Mouse (Mus musculus) heart, embryonic 10.5 days (tissue): ENCODE measurements around the gene AC134908.4. TPM values are rescaled to one million over a fixed set of nuclear protein-coding genes. Genes with fewer than 3 reads are reported as not detected.

Experiments used
- DNase-seq: peaks from one replicate; pipeline ENCODE4 v3.0.0-alpha.2; 2017; ENCODE audit warnings: low spot score
- H3K27ac ChIP-seq: fragments of 300-500 bp; sonication (generic); 2 replicates; pipeline ENCODE4 v1.5.1; 2016; ENCODE audit warnings: mild to moderate bottlenecking
- H3K27me3 ChIP-seq: fragments of 300-500 bp; sonication (generic); 2 replicates; pipeline ENCODE4 v1.6.1; 2016; ENCODE audit warnings: mild to moderate bottlenecking; ENCODE audit not compliant: poor library complexity, insufficient read depth, severe bottlenecking
- H3K36me3 ChIP-seq: fragments of 300-500 bp; sonication (generic); 2 replicates; pipeline ENCODE4 v1.6.1; 2016; ENCODE audit warnings: mild to moderate bottlenecking, moderate library complexity
- H3K4me1 ChIP-seq: fragments of 300-500 bp; sonication (generic); 2 replicates; pipeline ENCODE4 v1.6.1; 2016; ENCODE audit warnings: mild to moderate bottlenecking
- H3K4me3 ChIP-seq: fragments of 300-500 bp; sonication (generic); 2 replicates; pipeline ENCODE4 v1.5.1; 2016; ENCODE audit warnings: mild to moderate bottlenecking, moderate library complexity
- H3K9me3 ChIP-seq: fragments of 300-500 bp; sonication (generic); 2 replicates; pipeline ENCODE4 v1.6.1; 2016; ENCODE audit warnings: mild to moderate bottlenecking, moderate library complexity
- WGBS: fragments of 180-500 bp; shearing (Covaris S2); methylation state at CpG from one replicate; pipeline ENCODE4 v1.1.7; 2016; 5-methylcytosine and 5-hydroxymethylcytosine counted together
- polyA plus RNA-seq: library from polyadenylated mRNA; unstranded; fragments of >200 nt; fragmentation: Nextera tagmentation; extraction: Ambion mirVana; gene quantifications from 2 replicates; pipeline ENCODE4 v1.2.1, GENCODE M21; 2016

The AC134908.4 gene
- 0.99 TPM in 1 of 2 replicates, not detected in the other for polyA plus RNA-seq

DNA sequence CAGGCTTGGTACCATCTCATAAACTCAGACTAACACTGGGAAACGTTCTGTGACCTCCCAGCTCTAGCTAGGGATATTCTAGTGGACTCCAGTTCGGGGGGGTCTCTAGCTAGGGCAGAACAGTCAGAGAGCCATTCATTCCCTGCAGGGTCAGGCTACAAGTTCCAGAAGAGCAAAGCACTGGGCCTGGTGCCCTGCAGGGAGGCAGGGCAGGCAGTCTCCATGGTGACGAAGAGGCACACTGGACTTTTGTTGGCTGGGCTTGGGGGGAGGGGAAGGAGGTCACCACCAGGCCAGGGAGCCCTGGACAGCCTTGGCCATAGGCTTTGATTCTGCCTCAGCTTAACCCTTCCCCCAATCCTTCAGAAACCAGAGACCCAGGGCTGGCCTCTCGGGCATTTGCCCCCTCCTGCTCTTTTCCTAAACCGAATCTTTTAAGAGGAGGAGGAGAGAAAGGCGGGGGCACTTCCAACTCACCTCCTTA, at the start of gene AC134908.4:
TSS of gene AC134908.4 (minus strand) at position 51 of the 484 bp plus-strand sequence.
- H3K4me3 ChIP-seq, result peak within 1 kb of the TSS; percentile 80
- H3K4me1 ChIP-seq, result peaks cover 58% of the 10 kb centered on the region
- no peaks in the 10 kb centered on the region for H3K9me3 ChIP-seq
- 10% methylated on average over 6 of the region's 6 CpGs for WGBS
- no peaks in the 10 kb centered on the region for H3K27me3 ChIP-seq
- H3K36me3 ChIP-seq, result peaks cover 15% of the 10 kb centered on the region
- DNase-seq, result no peak
- peak within 1 kb of the TSS; percentile 87 for H3K27ac ChIP-seq

DNA sequence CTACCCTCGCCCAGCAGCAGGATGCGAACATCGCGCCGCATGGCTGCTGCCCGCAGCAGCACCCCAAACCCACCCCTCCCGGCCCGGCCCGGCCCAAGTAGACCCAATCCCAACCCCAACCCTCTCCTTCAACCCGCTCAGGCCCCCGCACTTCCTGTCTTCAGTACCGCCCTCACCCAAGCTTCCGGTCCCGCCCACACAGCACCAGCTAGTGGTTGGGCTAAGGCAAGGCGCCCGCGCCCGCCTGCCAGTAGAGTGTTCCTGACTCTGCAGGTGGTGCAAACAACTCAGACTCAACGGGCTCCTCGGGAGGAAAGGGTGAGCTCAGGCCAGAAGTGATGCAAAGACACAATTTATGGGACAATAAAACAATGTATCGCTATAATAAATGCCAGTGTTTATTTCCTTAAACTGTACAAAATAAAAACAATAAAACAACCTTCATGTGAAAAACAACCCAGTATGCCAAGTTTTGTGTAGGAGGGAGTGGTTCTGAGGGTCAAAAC, 49.0 kb upstream of the AC134908.4 start, which contains the start of gene Rhot2:
TSS of gene Rhot2 (minus strand) at position 456 of the 506 bp plus-strand sequence.
- Histone ChIP-seq H3K27ac (peak within 1 kb of the TSS; percentile 96), H3K27me3 (no peaks in the 10 kb centered on the region), H3K4me3 (peak within 1 kb of the TSS; percentile 89), H3K9me3 (no peaks in the 10 kb centered on the region), H3K36me3 (peaks cover 77% of the 10 kb centered on the region), H3K4me1 (peaks cover 32% of the 10 kb centered on the region)
- peak; percentile 97 for DNase-seq
- under 1% methylated on average over 21 of the region's 21 CpGs for WGBS

DNA sequence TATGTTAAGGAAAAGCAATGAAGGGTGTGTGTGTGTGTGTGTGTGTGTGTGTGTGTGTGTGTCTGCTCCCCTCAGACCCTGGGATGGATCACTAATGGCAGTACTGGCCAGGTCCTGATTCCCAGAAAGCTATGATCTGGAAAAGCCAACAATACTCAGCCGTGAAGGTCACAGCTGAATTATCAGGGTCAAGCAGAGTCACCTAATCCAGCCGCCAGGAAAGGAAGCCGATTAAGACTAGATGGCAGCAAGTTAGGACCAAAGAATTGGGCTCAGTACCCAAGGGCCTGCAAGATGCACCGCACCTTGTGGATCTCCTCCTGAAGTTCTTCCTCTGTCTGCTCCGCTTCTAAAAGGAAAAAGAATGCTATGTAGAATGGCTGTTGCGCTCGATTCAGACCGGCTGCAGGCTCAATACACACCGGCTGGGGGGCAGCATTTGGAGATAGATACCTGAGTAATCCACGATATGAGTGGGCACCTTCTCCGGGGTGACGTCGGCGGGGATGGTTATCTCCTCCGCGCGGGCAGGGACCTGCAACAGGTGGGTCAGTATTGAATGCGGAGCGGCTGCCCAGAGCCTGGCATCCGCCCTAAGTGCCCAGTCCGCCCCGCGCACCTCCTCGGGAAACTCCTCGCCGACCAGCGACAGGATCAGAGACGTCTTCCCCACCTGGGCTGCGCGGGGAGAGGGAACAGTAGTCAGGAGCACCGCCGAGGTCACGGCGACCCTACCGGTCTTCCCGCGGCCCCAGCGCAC, 48.4 kb upstream of the AC134908.4 start:
- H3K9me3 ChIP-seq, result no peaks in the 10 kb centered on the region
- H3K27me3 ChIP-seq, result no peaks in the 10 kb centered on the region
- H3K36me3 ChIP-seq, result peaks cover 77% of the 10 kb centered on the region
- H3K4me1 ChIP-seq, result peaks cover 36% of the 10 kb centered on the region
- peak overlapping the region; percentile 96 for H3K27ac ChIP-seq
- WGBS, result 3% methylated on average over 38 of the region's 38 CpGs
- peak overlapping the region; percentile 89 for H3K4me3 ChIP-seq
- no peak for DNase-seq

DNA sequence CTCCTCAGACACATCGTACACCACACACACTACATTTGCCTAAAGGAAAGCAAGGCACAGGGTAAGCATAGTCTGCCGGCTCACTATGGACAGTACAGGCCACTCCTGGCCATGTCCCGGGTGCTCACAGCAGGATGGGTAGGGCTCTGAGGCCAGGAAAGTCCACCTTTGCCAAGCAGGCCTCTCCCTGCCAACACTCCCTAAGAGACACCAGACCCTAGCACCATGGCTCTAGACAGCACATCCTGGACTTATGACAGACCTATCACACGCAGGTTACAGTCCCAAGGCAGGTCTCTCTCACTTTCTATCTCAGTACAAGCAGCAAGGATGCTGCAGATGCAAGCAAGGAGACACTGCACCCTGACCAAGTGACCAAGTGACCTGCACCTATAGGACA, 47.7 kb upstream of the AC134908.4 start:
- 88% methylated on average over 4 of the region's 4 CpGs for WGBS
- Histone ChIP-seq H3K27me3 (no peaks in the 10 kb centered on the region), H3K27ac (peak overlapping the region; percentile 96), H3K4me1 (peaks cover 37% of the 10 kb centered on the region), H3K4me3 (peak overlapping the region; percentile 89), H3K9me3 (no peaks in the 10 kb centered on the region), H3K36me3 (peaks cover 77% of the 10 kb centered on the region)
- no peak for DNase-seq

DNA sequence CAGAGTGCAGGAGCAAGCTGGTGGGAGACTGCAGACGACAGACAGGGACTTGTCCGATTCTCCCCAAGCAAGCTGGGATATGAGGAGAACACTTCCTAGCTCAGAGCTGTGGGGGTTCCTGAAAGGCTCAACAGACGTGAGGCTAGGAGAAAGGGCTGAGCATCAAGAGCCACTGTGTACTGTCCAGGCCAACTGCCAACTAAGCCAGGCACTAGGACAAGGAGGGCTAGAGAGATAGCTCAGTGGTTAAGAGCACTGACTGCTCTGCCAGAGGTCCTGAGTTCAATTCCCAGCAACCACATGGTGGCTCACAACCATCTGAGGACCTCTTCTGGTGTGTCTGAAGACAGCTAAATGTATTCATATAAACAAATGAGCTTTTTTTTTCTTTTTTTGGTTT, 47.0 kb upstream of the AC134908.4 start:
- H3K36me3 ChIP-seq, result peaks cover 76% of the 10 kb centered on the region
- no peak for DNase-seq
- H3K27me3 ChIP-seq, result no peaks in the 10 kb centered on the region
- 88% methylated on average over 3 of the region's 3 CpGs for WGBS
- H3K9me3 ChIP-seq, result no peaks in the 10 kb centered on the region
- H3K4me3 ChIP-seq, result no peak overlapping the region
- H3K27ac ChIP-seq, result no peak overlapping the region
- peaks cover 43% of the 10 kb centered on the region for H3K4me1 ChIP-seq

DNA sequence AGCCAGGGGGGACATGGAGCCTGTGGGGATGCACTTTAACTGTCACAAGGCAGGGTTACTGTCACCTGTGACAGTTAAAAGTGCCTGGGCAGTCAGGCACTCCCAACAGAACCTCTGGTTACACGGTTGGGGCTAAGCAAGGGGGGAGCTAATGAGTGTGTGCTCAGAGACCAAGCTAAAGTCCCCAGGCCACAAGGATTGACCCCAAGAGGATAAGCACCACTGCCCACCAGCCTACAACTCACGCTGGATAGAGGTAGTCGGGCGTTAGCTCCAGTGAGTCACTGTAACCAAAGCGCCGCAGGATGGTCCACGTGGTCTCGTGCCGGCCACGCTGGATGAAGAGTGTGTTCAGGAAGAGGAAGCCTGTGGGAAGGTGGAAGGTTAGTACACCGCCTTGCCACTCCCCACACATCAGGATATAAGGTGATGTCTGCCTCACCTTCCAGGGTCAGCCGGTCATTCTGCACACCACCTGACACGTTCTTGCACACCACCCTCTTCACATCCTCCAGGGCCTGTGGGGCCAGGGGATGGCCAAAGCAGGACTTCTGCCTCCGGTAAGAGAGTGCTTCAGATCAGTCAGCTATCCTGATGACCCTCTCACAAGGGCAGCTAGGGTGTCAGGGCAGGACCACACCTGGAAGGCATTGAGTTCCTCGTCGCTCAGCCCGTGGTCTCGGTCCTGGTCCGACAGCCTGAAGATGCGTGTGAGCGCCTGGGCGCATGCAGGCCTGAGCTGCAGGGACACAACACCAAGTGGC, 45.8 kb upstream of the AC134908.4 start, which contains the start of gene Gm20683:
TSS of gene Gm20683 (minus strand) at position 647 of the 764 bp plus-strand sequence.
- peaks cover 67% of the 10 kb centered on the region for H3K36me3 ChIP-seq

DNA sequence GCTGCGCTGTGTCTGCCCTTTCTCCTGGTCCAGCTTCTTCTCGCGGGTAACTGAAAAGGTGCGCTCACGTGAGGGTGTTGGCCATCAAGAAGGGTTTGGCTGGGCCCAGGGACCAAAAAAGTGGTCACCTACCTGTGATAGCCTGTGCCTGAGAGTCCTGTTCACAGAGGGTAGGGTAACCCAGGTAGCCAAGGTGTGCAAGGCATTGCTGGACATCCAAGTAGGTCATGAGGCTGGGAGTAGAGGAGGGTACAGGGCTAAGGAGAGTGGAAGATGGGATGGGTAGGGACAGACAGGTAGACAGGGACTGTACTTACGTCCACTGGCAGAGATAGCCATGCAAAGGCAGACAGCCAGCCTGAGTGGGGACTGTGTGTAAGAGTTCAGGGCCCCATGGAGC, 45.1 kb upstream of the AC134908.4 start:
- Histone ChIP-seq H3K36me3 (peaks cover 67% of the 10 kb centered on the region), H3K4me3 (no peak overlapping the region), H3K9me3 (no peaks in the 10 kb centered on the region), H3K4me1 (peaks cover 63% of the 10 kb centered on the region), H3K27me3 (no peaks in the 10 kb centered on the region), H3K27ac (no peak overlapping the region)
- DNase-seq, result no peak
- WGBS, result 96% methylated on average over 6 of the region's 6 CpGs

More for the DNA sequence above, 45.8 kb upstream of the AC134908.4 start, which contains the start of gene Gm20683:
- peaks cover 55% of the 10 kb centered on the region for H3K4me1 ChIP-seq
- H3K27ac ChIP-seq, result no peak within 1 kb of the TSS
- no peaks in the 10 kb centered on the region for H3K27me3 ChIP-seq
- H3K9me3 ChIP-seq, result no peaks in the 10 kb centered on the region
- 95% methylated on average over 22 of the region's 22 CpGs for WGBS
- H3K4me3 ChIP-seq, result no peak within 1 kb of the TSS
- no peak for DNase-seq

DNA sequence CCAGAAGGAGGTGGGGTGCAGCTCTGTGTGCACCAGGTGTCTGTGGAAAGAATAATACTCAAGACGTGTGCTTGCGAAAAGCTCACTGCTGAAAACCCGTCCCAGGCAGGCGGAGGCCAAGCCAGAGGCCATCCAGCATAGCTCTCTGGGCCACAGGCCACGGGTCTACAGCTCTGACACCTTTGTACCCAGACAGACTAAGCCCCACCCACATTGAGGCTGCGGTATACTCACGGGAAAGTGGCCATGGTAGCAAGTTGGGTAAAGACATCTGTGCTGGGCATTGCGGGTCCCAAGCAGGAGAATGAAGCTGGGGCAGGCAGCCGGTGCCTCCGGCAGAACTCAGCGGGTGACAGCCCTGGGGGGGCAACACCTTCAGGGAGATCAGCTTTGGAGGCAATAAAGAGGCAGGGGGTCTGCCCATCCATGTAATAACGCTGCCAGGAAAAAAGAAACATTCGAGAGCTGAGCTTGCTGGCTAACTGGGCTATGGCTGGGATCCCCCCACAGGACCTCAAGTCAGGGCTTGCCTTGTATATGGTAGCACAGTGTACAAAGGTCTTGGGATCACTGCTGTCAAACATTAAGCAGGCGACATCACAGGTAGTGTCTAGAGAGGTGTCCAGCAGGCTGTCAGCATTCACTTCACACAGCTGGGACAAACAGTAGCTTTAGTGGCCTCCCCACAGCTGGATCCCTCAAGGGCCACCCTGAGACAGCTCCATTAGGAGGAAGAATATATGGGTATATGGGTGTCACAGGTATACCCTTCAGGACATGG, 44.2 kb upstream of the AC134908.4 start:
- H3K27ac ChIP-seq, result no peak overlapping the region
- no peaks in the 10 kb centered on the region for H3K27me3 ChIP-seq
- WGBS, result 88% methylated on average over 14 of the region's 14 CpGs
- peaks cover 66% of the 10 kb centered on the region for H3K4me1 ChIP-seq
- no peaks in the 10 kb centered on the region for H3K9me3 ChIP-seq
- peaks cover 70% of the 10 kb centered on the region for H3K36me3 ChIP-seq
- DNase-seq, result no peak
- no peak overlapping the region for H3K4me3 ChIP-seq

DNA sequence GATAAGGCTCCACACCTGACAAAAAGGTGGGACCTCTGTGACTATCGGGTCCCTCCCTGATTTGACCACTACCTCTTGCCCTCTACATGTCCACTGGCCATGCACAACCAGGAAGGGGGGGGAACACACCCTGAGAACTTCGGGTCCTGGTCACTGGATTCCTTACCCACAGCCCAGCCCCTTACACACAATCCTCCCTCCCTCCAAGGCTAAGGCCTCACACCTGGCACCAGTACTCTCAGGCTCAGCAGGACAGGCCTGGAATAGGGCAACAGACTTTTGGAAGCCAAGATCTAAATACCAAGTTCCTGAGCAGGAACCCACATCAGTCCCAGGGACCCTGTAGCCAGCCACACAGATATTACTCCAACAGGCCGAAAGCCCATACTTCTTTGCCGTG, 43.4 kb upstream of the AC134908.4 start:
- Histone ChIP-seq H3K4me1 (peaks cover 73% of the 10 kb centered on the region), H3K36me3 (peaks cover 70% of the 10 kb centered on the region), H3K27ac (no peak overlapping the region), H3K4me3 (no peak overlapping the region), H3K27me3 (no peaks in the 10 kb centered on the region), H3K9me3 (no peaks in the 10 kb centered on the region)
- DNase-seq, result no peak
- WGBS, result 84% methylated on average over 4 of the region's 4 CpGs

DNA sequence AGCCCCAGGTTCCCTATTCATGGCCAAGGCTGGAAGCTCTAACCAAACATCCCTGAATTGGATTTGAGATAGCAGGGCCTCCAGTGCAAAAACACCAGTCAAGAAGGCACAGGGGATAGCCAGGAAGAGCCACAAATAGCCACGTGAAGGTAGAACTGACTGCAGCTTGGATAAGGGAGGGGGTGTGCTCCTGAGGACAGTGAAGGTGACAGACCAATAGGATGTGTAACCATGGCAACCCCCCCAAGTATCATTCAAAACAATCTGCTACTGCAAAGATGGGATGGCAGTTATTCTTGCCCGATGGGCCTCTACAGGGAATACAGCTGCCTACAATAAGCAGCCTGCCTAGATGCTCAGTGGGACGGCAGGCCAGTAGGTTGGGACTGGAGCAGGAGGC, 42.1 kb upstream of the AC134908.4 start:
- H3K9me3 ChIP-seq, result no peaks in the 10 kb centered on the region
- H3K4me1 ChIP-seq, result peaks cover 68% of the 10 kb centered on the region
- peak overlapping the region; percentile 57 for H3K4me3 ChIP-seq
- no peaks in the 10 kb centered on the region for H3K27me3 ChIP-seq
- no peak for DNase-seq
- peaks cover 65% of the 10 kb centered on the region for H3K36me3 ChIP-seq
- peak overlapping the region; percentile 84 for H3K27ac ChIP-seq
- 44% methylated on average over 3 of the region's 3 CpGs for WGBS

DNA sequence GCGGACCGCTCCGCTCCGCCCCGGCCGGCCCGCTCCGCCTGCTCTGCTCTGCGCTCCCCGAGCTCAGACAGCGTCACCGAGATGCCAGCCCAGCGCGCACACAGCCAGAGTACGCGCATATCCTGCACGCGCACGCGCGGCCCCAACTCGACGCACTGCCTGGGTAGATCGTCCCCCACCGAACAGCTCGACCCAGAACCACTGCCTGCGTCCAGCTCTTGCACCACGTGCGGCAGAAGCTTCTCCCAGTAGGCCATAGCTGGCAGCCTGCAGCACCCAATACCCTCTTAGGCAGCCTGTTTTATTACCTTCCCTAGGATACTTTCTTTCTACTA, 41.6 kb upstream of the AC134908.4 start, which contains the start of gene Rhbdl1:
TSS of gene Rhbdl1 (minus strand) at position 220 of the 335 bp plus-strand sequence.
- Histone ChIP-seq H3K4me1 (peaks cover 69% of the 10 kb centered on the region), H3K27me3 (no peaks in the 10 kb centered on the region), H3K9me3 (no peaks in the 10 kb centered on the region), H3K27ac (peak within 1 kb of the TSS; percentile 84), H3K36me3 (peaks cover 60% of the 10 kb centered on the region), H3K4me3 (peak within 1 kb of the TSS; percentile 57)
- WGBS, result 2% methylated on average over 29 of the region's 29 CpGs
- DNase-seq, result no peak

DNA sequence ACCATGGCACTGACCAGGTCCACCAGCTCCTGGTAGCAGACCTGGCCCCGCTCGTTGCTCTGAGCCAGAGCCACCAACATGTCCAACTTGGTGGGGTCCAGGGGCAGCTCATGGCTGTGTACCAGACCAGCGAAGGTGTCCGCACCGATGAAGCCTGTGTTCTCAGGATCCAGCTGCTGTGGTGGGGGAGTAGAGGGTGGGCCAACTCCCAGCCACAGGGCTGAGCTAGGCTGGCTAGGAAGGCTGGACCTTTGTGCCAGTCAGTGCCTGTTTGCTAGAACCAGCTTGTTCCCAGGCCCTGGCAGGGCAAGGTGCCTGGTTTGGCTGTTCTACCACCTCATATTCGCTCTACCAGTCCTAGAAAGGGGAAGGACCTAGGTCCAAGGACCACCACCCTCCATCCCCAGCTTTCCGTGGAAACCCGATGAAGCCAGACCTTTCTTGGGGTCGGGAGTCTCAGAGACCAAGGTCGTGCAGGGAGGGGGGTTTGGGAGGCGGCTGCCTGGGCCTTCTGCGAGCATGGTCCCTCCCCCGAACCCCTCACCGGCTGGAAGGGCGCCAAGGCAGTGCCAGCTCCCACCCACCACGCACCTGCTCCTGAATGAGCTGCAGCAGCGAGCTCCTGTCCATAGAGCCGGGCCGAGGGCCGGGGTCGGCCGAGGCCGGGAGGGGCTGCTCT, 41.1 kb upstream of the AC134908.4 start:
- peak overlapping the region; percentile 57 for H3K4me3 ChIP-seq
- no peaks in the 10 kb centered on the region for H3K9me3 ChIP-seq
- H3K36me3 ChIP-seq, result peaks cover 59% of the 10 kb centered on the region
- no peaks in the 10 kb centered on the region for H3K27me3 ChIP-seq
- 23% methylated on average over 23 of the region's 23 CpGs for WGBS
- peaks cover 71% of the 10 kb centered on the region for H3K4me1 ChIP-seq
- H3K27ac ChIP-seq, result peak overlapping the region; percentile 84
- no peak for DNase-seq
